Mouse (Mus musculus) cerebellum, adult 2 months (tissue): ENCODE measurements at regions not wholly inside any gene's neighbourhood (a gene's known extent, or its start where the extent isn't known, plus 50 kb on each side); places are given as distances from the start of the nearest gene placed in this dataset.
"Not testable (repeated sequence)": the region's sequence is repeated elsewhere in the genome, so short reads cannot be mapped to it uniquely, and the experiment has no call there.

Experiments
- CTCF ChIP-seq: fragments of 200-500 bp; IDR thresholded peaks from 2 replicates; pipeline ENCODE4 v1.5.1; 2011; ENCODE audit warnings: low read depth, mild to moderate bottlenecking, control low read depth, low read length, moderate library complexity, borderline replicate concordance; ENCODE audit not compliant: insufficient read depth
- POLR2A ChIP-seq: fragments of 200-500 bp; IDR thresholded peaks from 2 replicates; pipeline ENCODE4 v1.6.1; 2011; ENCODE audit warnings: low read length, control low read depth, borderline replicate concordance; ENCODE audit not compliant: insufficient read depth

- TF ChIP-seq POLR2A, CTCF: not testable (repeated sequence)
These were observed 154.4 kb downstream of the Gm31371 start for GRCm38 (mm10) chr8:20057626-20058025.
